Mouse (Mus musculus) forebrain, embryonic 15.5 days (tissue): ENCODE measurements at regions not wholly inside any gene's neighbourhood (a gene's known extent, or its start where the extent isn't known, plus 50 kb on each side); places are given as distances from the start of the nearest gene placed in this dataset.

Experiments used
- ATAC-seq: fragments of 200-750 bp; cut with Nextera tagmentation; replicated peaks from 2 replicates; pipeline ENCODE4 v1.8.0; 2017; ENCODE audit warnings: mild to moderate bottlenecking, moderate TSS enrichment, moderate library complexity
- H3K27ac ChIP-seq: fragments of 300-500 bp; sonication (generic); replicated peaks from 2 replicates; pipeline ENCODE4 v1.5.1; 2015; ENCODE audit warnings: mild to moderate bottlenecking, inconsistent platforms
- H3K27me3 ChIP-seq: fragments of 300-500 bp; sonication (generic); 2 replicates; pipeline ENCODE4 v1.6.1; 2015; ENCODE audit warnings: inconsistent platforms
- H3K36me3 ChIP-seq: fragments of 300-500 bp; sonication (generic); 2 replicates; pipeline ENCODE4 v1.6.1; 2015; ENCODE audit warnings: mild to moderate bottlenecking, inconsistent platforms
- H3K4me1 ChIP-seq: fragments of 300-500 bp; sonication (generic); 2 replicates; pipeline ENCODE4 v1.6.1; 2015; ENCODE audit warnings: inconsistent platforms
- H3K4me2 ChIP-seq: fragments of 300-500 bp; sonication (generic); replicated peaks from 2 replicates; pipeline ENCODE4 v1.6.1; 2015; ENCODE audit warnings: mild to moderate bottlenecking, inconsistent platforms
- H3K4me3 ChIP-seq: fragments of 300-500 bp; sonication (generic); 2 replicates; pipeline ENCODE4 v1.5.1; 2015; ENCODE audit warnings: mild to moderate bottlenecking, inconsistent platforms
- H3K9ac ChIP-seq: fragments of 300-500 bp; sonication (generic); replicated peaks from 2 replicates; pipeline ENCODE4 v1.6.1; 2015; ENCODE audit warnings: mild to moderate bottlenecking, inconsistent platforms
- H3K9me3 ChIP-seq: fragments of 300-500 bp; sonication (generic); 2 replicates; pipeline ENCODE4 v1.6.1; 2016; ENCODE audit warnings: inconsistent platforms
- WGBS: fragments of 180-500 bp; shearing (Covaris S2); methylation state at CpG from one replicate; pipeline ENCODE4 v1.1.7; 2015; ENCODE audit warnings: mixed read lengths; 5-methylcytosine and 5-hydroxymethylcytosine counted together

GRCm38 (mm10) chr2:159645861-159646260 lies 688.1 kb downstream of the Gm826 start:
- Histone ChIP-seq H3K36me3 (no peaks in the 10 kb centered on the region), H3K4me1 (no peaks in the 10 kb centered on the region), H3K27ac (no peak overlapping the region), H3K9me3 (no peaks in the 10 kb centered on the region), H3K27me3 (no peaks in the 10 kb centered on the region), H3K4me2 (no peak overlapping the region), H3K9ac (no peak overlapping the region), H3K4me3 (no peak overlapping the region)
- WGBS, result 53% methylated on average over 4 of the region's 4 CpGs
- no peak for ATAC-seq

- Histone ChIP-seq H3K4me3 (no peak overlapping the region), H3K9ac (no peak overlapping the region), H3K4me1 (no peaks in the 10 kb centered on the region), H3K27me3 (no peaks in the 10 kb centered on the region), H3K36me3 (no peaks in the 10 kb centered on the region), H3K27ac (no peak overlapping the region), H3K9me3 (no peaks in the 10 kb centered on the region), H3K4me2 (no peak overlapping the region)
- ATAC-seq, result no peak
- 84% methylated on average over 2 of the region's 2 CpGs for WGBS
Measured at GRCm38 (mm10) chr2:159646595-159646994, 687.4 kb downstream of the Gm826 start.

GRCm38 (mm10) chr2:159652243-159652642 lies 681.7 kb downstream of the Gm826 start:
- Histone ChIP-seq H3K4me2 (no peak overlapping the region), H3K27ac (no peak overlapping the region), H3K9ac (no peak overlapping the region), H3K4me1 (no peaks in the 10 kb centered on the region), H3K36me3 (no peaks in the 10 kb centered on the region), H3K4me3 (no peak overlapping the region), H3K9me3 (no peaks in the 10 kb centered on the region), H3K27me3 (no peaks in the 10 kb centered on the region)
- 89% methylated on average over 3 of the region's 3 CpGs for WGBS
- ATAC-seq, result no peak

- no peaks in the 10 kb centered on the region for H3K9me3 ChIP-seq
- H3K36me3 ChIP-seq, result no peaks in the 10 kb centered on the region
- no peak overlapping the region for H3K4me3 ChIP-seq
- no peaks in the 10 kb centered on the region for H3K4me1 ChIP-seq
- ATAC-seq, result no peak
- 58% methylated on average over 3 of the region's 3 CpGs for WGBS
- no peak overlapping the region for H3K4me2 ChIP-seq
- no peak overlapping the region for H3K9ac ChIP-seq
- H3K27me3 ChIP-seq, result no peaks in the 10 kb centered on the region
- no peak overlapping the region for H3K27ac ChIP-seq
Measured at GRCm38 (mm10) chr2:159676845-159677244, 657.1 kb downstream of the Gm826 start.

- Histone ChIP-seq H3K4me3 (no peak overlapping the region), H3K27me3 (no peaks in the 10 kb centered on the region), H3K9me3 (no peaks in the 10 kb centered on the region), H3K9ac (no peak overlapping the region), H3K4me1 (no peaks in the 10 kb centered on the region), H3K27ac (no peak overlapping the region), H3K36me3 (no peaks in the 10 kb centered on the region), H3K4me2 (no peak overlapping the region)
- ATAC-seq, result no peak
- 90% methylated on average over 1 of the region's 1 CpGs for whole genome bisulfite sequencing
Measured at GRCm38 (mm10) chr2:159680641-159681040, 653.3 kb downstream of the Gm826 start.

- no peak for ATAC-seq
- H3K9me3 ChIP-seq, result no peaks in the 10 kb centered on the region
- WGBS, result 83% methylated on average over 3 of the region's 3 CpGs
- H3K9ac ChIP-seq, result no peak overlapping the region
- no peak overlapping the region for H3K4me3 ChIP-seq
- no peaks in the 10 kb centered on the region for H3K4me1 ChIP-seq
- H3K27ac ChIP-seq, result no peak overlapping the region
- H3K27me3 ChIP-seq, result no peaks in the 10 kb centered on the region
- H3K36me3 ChIP-seq, result no peaks in the 10 kb centered on the region
- no peak overlapping the region for H3K4me2 ChIP-seq
Measured at GRCm38 (mm10) chr2:159703100-159703499, 630.9 kb downstream of the Gm826 start.

DNA sequence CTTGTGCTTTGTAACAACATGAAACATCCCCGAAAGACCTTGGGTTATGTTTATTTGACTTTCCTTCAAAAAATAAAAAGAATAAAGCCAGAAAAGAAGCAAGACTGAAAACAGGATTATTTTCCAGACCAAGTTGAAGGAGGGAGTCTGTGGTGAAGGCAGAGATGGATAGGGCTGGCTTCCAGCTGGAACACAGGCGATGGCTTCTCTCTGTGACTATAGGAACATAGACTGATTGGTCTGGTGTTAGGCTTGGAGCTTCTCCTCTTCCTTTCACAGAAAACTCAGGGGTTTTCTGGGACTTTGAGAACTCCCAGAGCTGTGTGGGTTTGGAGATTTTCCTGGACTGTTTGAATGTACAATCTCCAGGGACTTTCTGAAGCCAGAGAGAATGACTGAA lies 625.8 kb downstream of the Gm826 start:
- Histone ChIP-seq H3K4me2 (no peak overlapping the region), H3K4me1 (no peaks in the 10 kb centered on the region), H3K36me3 (no peaks in the 10 kb centered on the region), H3K27ac (no peak overlapping the region), H3K9ac (no peak overlapping the region), H3K27me3 (no peaks in the 10 kb centered on the region), H3K4me3 (no peak overlapping the region), H3K9me3 (no peaks in the 10 kb centered on the region)
- ATAC-seq, result no peak
- 92% methylated on average over 2 of the region's 2 CpGs for WGBS

DNA sequence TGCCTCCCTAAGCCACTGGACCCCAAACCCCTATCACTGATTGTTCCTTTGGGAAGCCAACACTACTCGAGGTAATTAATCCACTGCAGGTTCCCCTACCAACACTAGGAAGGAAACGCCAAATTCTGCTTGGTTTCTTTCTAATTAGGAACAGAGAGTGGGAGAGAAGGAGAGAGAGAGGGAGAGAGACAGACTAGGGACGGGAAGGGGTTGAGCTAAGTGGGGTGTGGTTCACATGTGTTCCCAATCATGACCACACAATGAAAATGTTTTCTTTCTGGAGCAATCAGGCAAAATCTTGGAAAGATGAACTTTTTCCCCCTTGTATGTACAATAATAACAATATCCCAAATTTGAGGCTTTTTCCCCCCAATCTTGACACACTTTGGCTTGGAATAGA lies 619.3 kb downstream of the Gm826 start:
- Histone ChIP-seq H3K9ac (no peak overlapping the region), H3K4me3 (no peak overlapping the region), H3K27ac (no peak overlapping the region), H3K4me1 (peaks cover 3% of the 10 kb centered on the region; the same call in 1 of the 2 replicates), H3K4me2 (no peak overlapping the region), H3K27me3 (no peaks in the 10 kb centered on the region), H3K36me3 (no peaks in the 10 kb centered on the region), H3K9me3 (no peaks in the 10 kb centered on the region)
- WGBS, result 19% methylated on average over 3 of the region's 3 CpGs
- ATAC-seq, result no peak

DNA sequence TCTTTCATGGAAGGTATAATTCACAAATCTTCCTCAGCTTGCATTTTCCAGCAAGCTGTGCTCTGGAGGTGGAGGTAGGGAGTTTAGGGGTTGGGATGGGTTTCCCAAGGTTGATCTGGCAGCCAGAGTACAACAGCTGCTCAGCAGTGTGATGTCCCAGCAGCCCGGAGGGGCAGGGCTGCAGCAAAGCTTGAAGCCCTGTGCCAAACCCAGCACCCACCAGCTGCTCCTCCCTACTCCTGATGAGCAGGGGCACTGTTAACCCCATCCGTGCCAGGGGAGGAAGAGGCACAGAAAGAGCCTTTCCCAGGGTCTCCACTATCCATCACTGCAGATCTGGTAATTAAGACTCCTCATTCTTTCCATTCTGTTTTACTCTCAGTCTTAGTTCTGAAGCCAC lies 615.2 kb downstream of the Gm826 start:
- Histone ChIP-seq H3K4me2 (no peak overlapping the region), H3K9ac (no peak overlapping the region), H3K4me1 (peaks cover 3% of the 10 kb centered on the region; the same call in 1 of the 2 replicates), H3K36me3 (no peaks in the 10 kb centered on the region), H3K27ac (no peak overlapping the region), H3K27me3 (no peaks in the 10 kb centered on the region), H3K9me3 (no peaks in the 10 kb centered on the region), H3K4me3 (no peak overlapping the region)
- WGBS, result 41% methylated on average over 2 of the region's 2 CpGs
- ATAC-seq, result no peak

DNA sequence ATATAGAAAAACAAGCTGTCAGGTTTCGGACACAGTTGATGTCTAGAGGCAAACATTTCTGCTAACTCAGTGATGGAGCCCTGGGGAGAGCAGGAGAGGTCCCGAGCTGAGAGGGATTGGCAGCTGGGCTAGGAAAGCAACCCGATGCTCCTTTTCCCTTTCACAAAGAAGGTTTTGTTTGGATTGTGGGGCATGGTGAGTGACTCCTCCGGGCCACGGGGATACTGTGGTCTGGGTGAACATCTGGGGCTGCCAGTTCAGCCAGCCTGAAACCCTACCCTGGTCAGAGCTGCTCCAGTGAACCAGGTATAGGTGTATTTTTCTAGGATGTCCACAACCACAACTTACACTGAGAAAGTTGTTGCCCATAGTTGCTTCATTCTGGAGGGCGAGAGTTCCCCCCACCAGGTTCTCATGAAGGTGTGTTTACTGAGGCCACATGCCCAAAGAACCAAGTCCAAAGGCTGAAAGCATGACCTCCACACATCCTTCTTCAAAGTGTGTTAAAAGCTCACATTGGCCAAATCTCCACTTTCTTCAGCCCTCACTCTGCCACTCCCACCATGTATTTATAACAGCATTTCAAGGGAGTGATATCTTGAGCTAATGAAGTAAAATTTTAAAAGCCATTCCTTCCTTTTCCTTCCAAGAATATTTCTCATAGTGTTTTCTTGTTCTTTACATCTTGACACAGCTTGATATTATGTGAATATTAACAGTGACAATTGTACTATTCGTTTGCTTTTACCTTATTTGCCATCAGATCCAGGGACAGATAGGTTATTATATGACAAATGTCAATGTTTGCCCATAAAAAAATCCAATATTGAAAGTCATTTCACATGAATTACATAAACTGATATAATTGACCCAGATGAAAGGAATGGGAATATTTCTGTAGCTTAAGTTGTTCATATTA lies 608.5 kb downstream of the Gm826 start:
- Histone ChIP-seq H3K27me3 (no peaks in the 10 kb centered on the region), H3K9me3 (no peaks in the 10 kb centered on the region), H3K9ac (no peak overlapping the region), H3K4me2 (no peak overlapping the region), H3K36me3 (no peaks in the 10 kb centered on the region), H3K4me1 (no peaks in the 10 kb centered on the region), H3K27ac (no peak overlapping the region), H3K4me3 (no peak overlapping the region)
- no peak for ATAC-seq
- WGBS, result 38% methylated on average over 7 of the region's 7 CpGs

- 90% methylated on average over 3 of the region's 3 CpGs for WGBS
- no peaks in the 10 kb centered on the region for H3K27me3 ChIP-seq
- no peaks in the 10 kb centered on the region for H3K9me3 ChIP-seq
- no peak overlapping the region for H3K4me3 ChIP-seq
- H3K27ac ChIP-seq, result no peak overlapping the region
- no peak overlapping the region for H3K9ac ChIP-seq
- H3K4me2 ChIP-seq, result no peak overlapping the region
- ATAC-seq, result no peak
- H3K36me3 ChIP-seq, result no peaks in the 10 kb centered on the region
- H3K4me1 ChIP-seq, result 0 out of 2 replicates have a peak, but pooled peaks cover 3% of the 10 kb centered on the region
Measured at GRCm38 (mm10) chr2:159729301-159729700, 604.7 kb downstream of the Gm826 start.

DNA sequence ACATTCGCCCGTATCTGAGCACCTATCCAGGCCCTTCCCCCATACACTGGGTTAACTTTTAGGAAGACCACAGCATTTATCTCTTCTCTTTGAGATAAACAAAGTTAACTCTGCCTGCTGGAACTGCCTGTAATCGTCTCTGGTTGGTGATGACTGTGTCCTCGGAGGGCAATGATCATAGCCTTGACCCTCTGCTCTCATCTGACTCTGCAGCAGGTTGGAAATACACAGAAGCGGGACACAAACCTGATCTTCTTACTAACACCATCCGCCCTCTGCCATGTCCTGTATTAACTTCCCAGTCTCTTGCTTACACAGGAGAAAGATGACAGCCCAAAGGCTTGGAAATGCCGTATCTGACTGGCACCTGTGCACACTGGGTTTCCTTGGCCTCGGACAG lies 603.7 kb downstream of the Gm826 start:
- Histone ChIP-seq H3K27me3 (no peaks in the 10 kb centered on the region), H3K27ac (no peak overlapping the region), H3K36me3 (no peaks in the 10 kb centered on the region), H3K4me2 (no peak overlapping the region), H3K9me3 (no peaks in the 10 kb centered on the region), H3K4me1 (0 out of 2 replicates have a peak, but pooled peaks cover 3% of the 10 kb centered on the region), H3K9ac (no peak overlapping the region), H3K4me3 (no peak overlapping the region)
- ATAC-seq, result no peak
- 92% methylated on average over 8 of the region's 8 CpGs for WGBS

DNA sequence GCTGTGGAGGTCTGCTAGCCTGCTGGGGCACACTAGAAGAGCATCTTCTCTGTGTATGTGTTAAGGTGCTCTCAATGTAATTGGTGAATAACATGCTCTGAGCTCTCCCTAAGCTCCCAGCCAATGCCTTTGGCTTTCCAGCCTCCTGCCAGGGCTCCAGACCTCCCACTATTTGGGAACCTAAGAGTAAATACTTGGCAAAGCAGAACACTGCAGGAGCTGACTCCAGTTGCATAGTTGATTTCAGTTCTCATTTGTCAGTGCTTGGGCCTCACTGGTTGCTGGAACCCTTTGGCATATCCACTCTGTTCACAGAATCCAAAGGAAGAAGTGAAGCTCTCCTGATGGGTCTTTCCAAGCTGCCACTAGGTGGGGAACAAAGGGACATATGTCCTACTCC lies 602.7 kb downstream of the Gm826 start:
- H3K36me3 ChIP-seq, result no peaks in the 10 kb centered on the region
- H3K9ac ChIP-seq, result no peak overlapping the region
- no peak for ATAC-seq
- H3K27me3 ChIP-seq, result no peaks in the 10 kb centered on the region
- no peak overlapping the region for H3K27ac ChIP-seq
- H3K9me3 ChIP-seq, result no peaks in the 10 kb centered on the region
- H3K4me3 ChIP-seq, result no peak overlapping the region
- 0 out of 2 replicates have a peak, but pooled peaks cover 3% of the 10 kb centered on the region for H3K4me1 ChIP-seq
- H3K4me2 ChIP-seq, result no peak overlapping the region
